Comparison of ENCODE assay signal across 13 mouse cellular contexts in genomic region chr19:46856232-46856631, GRCm38 (mm10).
DNase-seq lines count a peak whose midpoint lies in the region; ATAC-seq and TF ChIP-seq lines count a peak whose summit lies in the region.
"Had no signal": no experiment of that assay in that cellular context is flagged by ENCODE, and none has a peak within 500 bp of the region (broad histone marks: within the 10 kb centered on the region; RNA-seq: fewer than 3 reads in every experiment).

No protein-coding gene starts in this region.

- H3K4me2 ChIP-seq in kidney, embryonic 15.5 days: no peak overlapping the region
- no peak overlapping the region for H3K4me2 ChIP-seq in forebrain, postnatal 0 days (ENCODE audit: low read depth)
- H3K4me2 ChIP-seq in midbrain, embryonic 15.5 days: peak overlapping the region; percentile 25; the same call in 1 of the 2 replicates

- no peak for DNase-seq in kidney, adult 9 months
- no peak for DNase-seq in forebrain, embryonic 10.5 days (ENCODE audit: extremely low spot score, low spot score)
- no peak for DNase-seq in forebrain, postnatal 0 days
- DNase-seq in cerebellum, postnatal 14 days: no peak
- no peak for DNase-seq in urinary bladder, postnatal 36 days (ENCODE audit: low spot score in 2 of 2)
- DNase-seq: cerebellum, adult 9-10 months; lung, postnatal 4 days had no signal

- 48% methylated on average over 6 of the region's 6 CpGs for WGBS in kidney, embryonic 15.5 days
- 64% methylated on average over 6 of the region's 6 CpGs for WGBS in forebrain, embryonic 10.5 days
- 60% methylated on average over 6 of the region's 6 CpGs for WGBS in forebrain, postnatal 0 days
- WGBS in midbrain, embryonic 15.5 days: 37% methylated on average over 6 of the region's 6 CpGs

- H3K36me3 ChIP-seq in kidney, embryonic 15.5 days: no peaks in the 10 kb centered on the region
- H3K36me3 ChIP-seq in forebrain, embryonic 10.5 days (replicated peaks): no peaks in the 10 kb centered on the region
- H3K36me3 ChIP-seq in forebrain, postnatal 0 days (ENCODE audit: insufficient read depth): no peaks in the 10 kb centered on the region
- no peaks in the 10 kb centered on the region for H3K36me3 ChIP-seq in midbrain, embryonic 15.5 days (replicated peaks)

- no peak overlapping the region for H3K9ac ChIP-seq in kidney, embryonic 15.5 days
- no peak overlapping the region for H3K9ac ChIP-seq in forebrain, postnatal 0 days
- H3K9ac ChIP-seq in midbrain, embryonic 15.5 days: 0 out of 2 replicates have a peak overlapping the region, but pooled peaks have one; percentile 14

- ATAC-seq in kidney, embryonic 15.5 days (replicated peaks; ENCODE audit: low FRiP score): no peak
- ATAC-seq in forebrain, postnatal 0 days: no peak
- no peak for ATAC-seq in midbrain, embryonic 15.5 days (replicated peaks)
- ATAC-seq in granulocyte monocyte progenitor cell, adult 5-6 weeks (replicated peaks; ENCODE audit: poor library complexity, severe bottlenecking): no peak
- ATAC-seq: CD4-positive, CD25-positive, alpha-beta regulatory T cell, adult 4 months; intestine, postnatal 0 days had no signal

- H3K9me3 ChIP-seq in kidney, embryonic 15.5 days (replicated peaks): no peaks in the 10 kb centered on the region
- H3K9me3 ChIP-seq in forebrain, embryonic 10.5 days: no peaks in the 10 kb centered on the region
- H3K9me3 ChIP-seq in forebrain, postnatal 0 days (ENCODE audit: low read length): no peaks in the 10 kb centered on the region
- H3K9me3 ChIP-seq in midbrain, embryonic 15.5 days: no peaks in the 10 kb centered on the region

- no peak overlapping the region for H3K4me3 ChIP-seq in kidney, embryonic 15.5 days (replicated peaks)
- no peak overlapping the region for H3K4me3 ChIP-seq in forebrain, embryonic 10.5 days
- H3K4me3 ChIP-seq in forebrain, postnatal 0 days (ENCODE audit: low read depth, low read length): no peak overlapping the region
- H3K4me3 ChIP-seq in midbrain, embryonic 15.5 days: no peak overlapping the region
- H3K4me3 ChIP-seq: myocyte had no signal

- 0 out of 2 replicates have a peak overlapping the region, but pooled peaks have one; percentile 43 for H3K27ac ChIP-seq in kidney, embryonic 15.5 days
- H3K27ac ChIP-seq in forebrain, embryonic 10.5 days: peak overlapping the region; percentile 4; the same call in 1 of the 2 replicates
- peak overlapping the region; percentile 3; the same call in 1 of the 2 replicates for H3K27ac ChIP-seq in forebrain, postnatal 0 days (ENCODE audit: low read depth, low read length)
- H3K27ac ChIP-seq in midbrain, embryonic 15.5 days: peak overlapping the region; percentile 67

- no peak for TF ChIP-seq CTCF in forebrain, postnatal 0 days (IDR thresholded peaks at IDR 0.05; ENCODE audit: low read depth)

- no peaks in the 10 kb centered on the region for H3K27me3 ChIP-seq in kidney, embryonic 15.5 days
- H3K27me3 ChIP-seq in forebrain, embryonic 10.5 days (ENCODE audit: poor library complexity, severe bottlenecking): no peaks in the 10 kb centered on the region
- no peaks in the 10 kb centered on the region for H3K27me3 ChIP-seq in forebrain, postnatal 0 days (ENCODE audit: insufficient read depth, low read length)
- no peaks in the 10 kb centered on the region for H3K27me3 ChIP-seq in midbrain, embryonic 15.5 days (replicated peaks)

- peaks cover 19% of the 10 kb centered on the region for H3K4me1 ChIP-seq in kidney, embryonic 15.5 days
- peaks cover 29% of the 10 kb centered on the region for H3K4me1 ChIP-seq in forebrain, embryonic 10.5 days
- H3K4me1 ChIP-seq in forebrain, postnatal 0 days (ENCODE audit: insufficient read depth): 0 out of 2 replicates have a peak, but pooled peaks cover 3% of the 10 kb centered on the region
- peaks cover 21% of the 10 kb centered on the region for H3K4me1 ChIP-seq in midbrain, embryonic 15.5 days

Comparison
In these comparisons a context has a peak if more than half of its experiments do, and no peak if none do; other contexts are left out.
1. H3K27ac ChIP-seq: peak in every context shown above with its lines; median percentile 67 in midbrain, embryonic 15.5 days; 43 in kidney, embryonic 15.5 days; 4 in forebrain, embryonic 10.5 days; 3 in forebrain, postnatal 0 days.